Mouse (Mus musculus): ENCODE measurements at regions not wholly inside any gene's neighbourhood (a gene's known extent, or its start where the extent isn't known, plus 50 kb on each side); places are given as distances from the start of the nearest gene placed in this dataset.

DNA sequence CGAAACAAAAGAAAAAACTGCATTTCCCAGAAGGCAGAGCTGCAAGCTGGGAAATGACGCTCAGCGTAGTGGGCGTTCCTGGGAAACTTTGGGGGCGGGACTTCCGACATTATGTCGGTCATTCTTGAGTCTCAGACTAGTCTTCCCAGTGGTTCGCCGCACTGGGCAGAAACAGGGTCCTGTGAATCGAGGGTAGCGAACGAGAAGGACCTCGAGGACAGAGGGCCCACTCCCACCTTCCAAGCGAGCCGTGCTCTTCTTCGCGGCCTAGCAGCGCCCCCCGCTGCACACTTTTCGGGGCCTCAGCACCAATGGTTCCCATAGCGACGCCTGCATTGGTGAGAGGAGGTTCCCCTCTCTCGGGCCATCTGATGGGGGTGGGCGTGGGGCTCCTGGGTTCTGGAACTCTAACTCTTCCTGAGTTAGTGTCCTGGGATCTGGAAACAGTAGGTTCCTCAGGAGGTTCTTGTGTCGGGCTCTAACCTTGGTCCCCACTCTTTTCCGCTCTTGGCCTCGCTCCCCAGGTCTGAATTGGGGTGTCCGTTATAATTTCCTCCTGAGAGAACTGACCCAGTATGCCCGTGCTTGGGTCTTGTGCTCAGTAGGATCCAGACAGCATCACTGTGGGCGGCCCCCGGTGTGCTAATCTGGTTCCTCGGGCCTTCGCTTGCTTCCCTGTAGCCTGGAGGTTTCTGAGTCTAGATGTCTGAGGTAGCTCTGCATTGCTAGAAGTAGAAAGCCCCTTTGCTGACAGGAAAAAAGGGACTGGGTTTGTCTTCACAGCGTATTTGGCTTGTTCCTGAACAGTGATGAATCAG is 52.8 kb upstream of the Gramd1a start:
- H3K4me1 ChIP-seq (ENCODE audit: control insufficient read depth, insufficient read depth, low read length), result peaks cover 6% of the 10 kb centered on the region
- peak overlapping the region; percentile 90 for H3K4me3 ChIP-seq (ENCODE audit: control insufficient read depth, low read depth, low read length)
- H3K27me3 ChIP-seq (ENCODE audit: control insufficient read depth, insufficient read depth, low read length), result no peaks in the 10 kb centered on the region
- H3K36me3 ChIP-seq (ENCODE audit: control insufficient read depth, insufficient read depth, low read length), result no peaks in the 10 kb centered on the region; the same call in 1 of the 2 replicates
- TF ChIP-seq POLR2A (IDR thresholded peaks at IDR 0.05; ENCODE audit: control insufficient read depth, low read depth, low read length) (peak; percentile 28; the same call in 1 of the 2 replicates), CTCF (IDR thresholded peaks at IDR 0.05; ENCODE audit: control insufficient read depth, insufficient read depth, insufficient replicate concordance, low read depth, low read length) (no peak)
- H3K27ac ChIP-seq (ENCODE audit: control insufficient read depth, insufficient read depth, low read depth, low read length), result peak overlapping the region; percentile 81

- Histone ChIP-seq H3K27me3 (ENCODE audit: control insufficient read depth, insufficient read depth, low read length) (no peaks in the 10 kb centered on the region), H3K4me3 (ENCODE audit: control insufficient read depth, low read depth, low read length) (peak overlapping the region; percentile 90), H3K4me1 (ENCODE audit: control insufficient read depth, insufficient read depth, low read length) (peaks cover 6% of the 10 kb centered on the region), H3K27ac (ENCODE audit: control insufficient read depth, insufficient read depth, low read depth, low read length) (peak overlapping the region; percentile 81), H3K36me3 (ENCODE audit: control insufficient read depth, insufficient read depth, low read length) (no peaks in the 10 kb centered on the region; the same call in 1 of the 2 replicates)
- TF ChIP-seq POLR2A (IDR thresholded peaks at IDR 0.05; ENCODE audit: control insufficient read depth, low read depth, low read length) (no peak), CTCF (IDR thresholded peaks at IDR 0.05; ENCODE audit: control insufficient read depth, insufficient read depth, insufficient replicate concordance, low read depth, low read length) (no peak)
Observed at GRCm38 (mm10) chr7:31207563-31208236, 52.0 kb upstream of the Gramd1a start.

Measured in testis, adult 2 months (tissue).